Comparison of ENCODE assay signal across 7 mouse cellular contexts in genomic region chr14:21985426-21985931, GRCm38 (mm10). TPM values are rescaled to one million over a fixed set of nuclear protein-coding genes. Genes with fewer than 3 reads are reported as not detected.
DNase-seq lines count a peak whose midpoint lies in the region; ATAC-seq and TF ChIP-seq lines count a peak whose summit lies in the region.

No protein-coding gene starts in this region.

- 0 out of 2 replicates have a peak overlapping the region, but pooled peaks have one; percentile 4 for H3K9ac ChIP-seq in ES-E14 (ENCODE audit: insufficient read depth, low read depth, low read length, poor library complexity, severe bottlenecking)
- peak overlapping the region; percentile 86 for H3K9ac ChIP-seq in forebrain, embryonic 11.5 days (ENCODE audit: low read length)
- H3K9ac ChIP-seq in hindbrain, embryonic 16.5 days (ENCODE audit: low read depth, low read length): peak overlapping the region; percentile 83
- no peak overlapping the region for H3K9ac ChIP-seq in liver, embryonic 14.5 days (replicated peaks)
- H3K9ac ChIP-seq in stomach, embryonic 14.5 days (replicated peaks; ENCODE audit: low read depth, low read length): peak overlapping the region; percentile 99

- peaks cover 93% of the 10 kb centered on the region for H3K27me3 ChIP-seq in E14TG2a.4 (ENCODE audit: insufficient read depth, low read length)
- H3K27me3 ChIP-seq in forebrain, embryonic 11.5 days (ENCODE audit: control insufficient read depth, insufficient read depth, low read length): peaks cover 39% of the 10 kb centered on the region
- peaks cover 3% of the 10 kb centered on the region; the same call in 1 of the 2 replicates for H3K27me3 ChIP-seq in hindbrain, embryonic 16.5 days (replicated peaks; ENCODE audit: control insufficient read depth, insufficient read depth, low read length)
- peaks cover 90% of the 10 kb centered on the region for H3K27me3 ChIP-seq in liver, embryonic 14.5 days (ENCODE audit: control insufficient read depth, insufficient read depth, low read length)
- no peaks in the 10 kb centered on the region for H3K27me3 ChIP-seq in stomach, embryonic 14.5 days (ENCODE audit: control insufficient read depth, insufficient read depth, low read length)

- ATAC-seq in forebrain, embryonic 11.5 days (replicated peaks; ENCODE audit: low FRiP score): no peak
- ATAC-seq in hindbrain, embryonic 16.5 days: no peak
- ATAC-seq in liver, embryonic 14.5 days (ENCODE audit: insufficient read depth): no peak
- ATAC-seq in stomach, embryonic 14.5 days (ENCODE audit: insufficient number of reproducible peaks, insufficient read depth, low FRiP score, low read depth): no peak

- in situ Hi-C loops in ES-E14 (cut with MboI; ENCODE audit: low sequenced_read_pairs in 2 of 2, unreplicated experiment in 2 of 2): loop anchor here (25.0 kb wide), 2 partner anchors 827 to 1427 kb away; no protein-coding TSS in a partner anchor

- H3K4me3 ChIP-seq in E14TG2a.4 (replicated peaks; ENCODE audit: low read length) (peak overlapping the region; percentile 69), ES-E14 (ENCODE audit: insufficient read depth in 1 of 2, low read depth in 1 of 2, low read length in 2 of 2, poor library complexity in 1 of 2, severe bottlenecking in 1 of 2) (peak overlapping the region; percentile 16 to 42)
- peak overlapping the region; percentile 76 for H3K4me3 ChIP-seq in forebrain, embryonic 11.5 days (ENCODE audit: low read depth, low read length)
- H3K4me3 ChIP-seq in hindbrain, embryonic 16.5 days (ENCODE audit: low read length): peak overlapping the region; percentile 75
- peak overlapping the region; percentile 23 to 50; a peak in 3 of 4 replicates for H3K4me3 ChIP-seq in liver, embryonic 14.5 days (ENCODE audit: insufficient read depth in 1 of 2, low read depth in 2 of 2, low read length in 2 of 2)
- H3K4me3 ChIP-seq in stomach, embryonic 14.5 days (ENCODE audit: low read depth, low read length): peak overlapping the region; percentile 97

- under 1% methylated on average over 37 of the region's 37 CpGs for WGBS in forebrain, embryonic 11.5 days
- WGBS in hindbrain, embryonic 16.5 days: under 1% methylated on average over 29 of the region's 37 CpGs
- WGBS in liver, embryonic 14.5 days (ENCODE audit: insufficient replicate concordance): 2% methylated on average over 37 of the region's 37 CpGs
- 3% methylated on average over 37 of the region's 37 CpGs for WGBS in stomach, embryonic 14.5 days

- DNase-seq in ES-E14 (ENCODE audit: low read depth, low spot score): no peak
- DNase-seq in forebrain, embryonic 11.5 days (ENCODE audit: low spot score): peak; percentile 78
- no peak for DNase-seq in liver, embryonic 14.5 days (ENCODE audit: low read depth in 3 of 3, low spot score in 3 of 3)
- DNase-seq in layer of hippocampus, adult 8-10 months (ENCODE audit: low spot score in 2 of 2): no peak

- peak overlapping the region; percentile 93 for H3K4me2 ChIP-seq in forebrain, embryonic 11.5 days (ENCODE audit: low read depth, low read length, severe bottlenecking)
- H3K4me2 ChIP-seq in hindbrain, embryonic 16.5 days (ENCODE audit: low read length): peak overlapping the region; percentile 84
- peak overlapping the region; percentile 52 for H3K4me2 ChIP-seq in liver, embryonic 14.5 days (ENCODE audit: low read depth)
- H3K4me2 ChIP-seq in stomach, embryonic 14.5 days (replicated peaks; ENCODE audit: low read depth, low read length): peak overlapping the region; percentile 91

- H3K36me3 ChIP-seq in E14TG2a.4 (ENCODE audit: insufficient read depth, low read length): no peaks in the 10 kb centered on the region
- H3K36me3 ChIP-seq in ES-E14 (ENCODE audit: control insufficient read depth, insufficient read depth, low read length, poor library complexity, severe bottlenecking): no peaks in the 10 kb centered on the region
- H3K36me3 ChIP-seq in forebrain, embryonic 11.5 days (ENCODE audit: control insufficient read depth, insufficient read depth, low read length): no peaks in the 10 kb centered on the region; the same call in 1 of the 2 replicates
- H3K36me3 ChIP-seq in hindbrain, embryonic 16.5 days (ENCODE audit: control insufficient read depth, insufficient read depth, low read length): no peaks in the 10 kb centered on the region
- no peaks in the 10 kb centered on the region for H3K36me3 ChIP-seq in liver, embryonic 14.5 days (replicated peaks; ENCODE audit: control insufficient read depth, insufficient read depth, low read depth)
- peaks cover 20% of the 10 kb centered on the region for H3K36me3 ChIP-seq in stomach, embryonic 14.5 days (ENCODE audit: control insufficient read depth, insufficient read depth, low read length)

- no peak overlapping the region for H3K27ac ChIP-seq in ES-E14 (ENCODE audit: insufficient read depth, low read depth, low read length, poor library complexity, severe bottlenecking)
- 0 out of 2 replicates have a peak overlapping the region, but pooled peaks have one; percentile 4 for H3K27ac ChIP-seq in forebrain, embryonic 11.5 days (ENCODE audit: low read depth, low read length)
- peak overlapping the region; percentile 92 for H3K27ac ChIP-seq in hindbrain, embryonic 16.5 days (ENCODE audit: low read depth, low read length)
- no peak overlapping the region for H3K27ac ChIP-seq in liver, embryonic 14.5 days
- peak overlapping the region; percentile 100 for H3K27ac ChIP-seq in stomach, embryonic 14.5 days (ENCODE audit: low read length)

- H3K9me3 ChIP-seq in E14TG2a.4 (ENCODE audit: low read length): no peaks in the 10 kb centered on the region
- H3K9me3 ChIP-seq in ES-E14 (ENCODE audit: control insufficient read depth, insufficient read depth, low read depth, low read length): no peaks in the 10 kb centered on the region
- no peaks in the 10 kb centered on the region for H3K9me3 ChIP-seq in forebrain, embryonic 11.5 days (ENCODE audit: control insufficient read depth, low read length)
- no peaks in the 10 kb centered on the region for H3K9me3 ChIP-seq in hindbrain, embryonic 16.5 days (ENCODE audit: control insufficient read depth, low read length)
- H3K9me3 ChIP-seq in liver, embryonic 14.5 days (ENCODE audit: control insufficient read depth, low read length): no peaks in the 10 kb centered on the region
- no peaks in the 10 kb centered on the region for H3K9me3 ChIP-seq in stomach, embryonic 14.5 days (ENCODE audit: control insufficient read depth, low read depth, low read length)

- peaks cover 55% of the 10 kb centered on the region for H3K4me1 ChIP-seq in E14TG2a.4 (replicated peaks; ENCODE audit: low read depth, low read length)
- H3K4me1 ChIP-seq in ES-E14 (ENCODE audit: control insufficient read depth in 2 of 2, insufficient read depth in 2 of 2, low read length in 2 of 2, poor library complexity in 1 of 2): peaks cover 0 to 17% of the 10 kb centered on the region in 2 experiments; a peak in 2 of 4 replicates
- H3K4me1 ChIP-seq in forebrain, embryonic 11.5 days (replicated peaks; ENCODE audit: control insufficient read depth, insufficient read depth, low read length): peaks cover 35% of the 10 kb centered on the region
- H3K4me1 ChIP-seq in hindbrain, embryonic 16.5 days (ENCODE audit: control insufficient read depth, insufficient read depth, low read depth, low read length): peaks cover 40% of the 10 kb centered on the region
- no peaks in the 10 kb centered on the region for H3K4me1 ChIP-seq in liver, embryonic 14.5 days (replicated peaks; ENCODE audit: control insufficient read depth in 2 of 2, insufficient read depth in 2 of 2, low read length in 1 of 2)
- H3K4me1 ChIP-seq in stomach, embryonic 14.5 days (ENCODE audit: control insufficient read depth, insufficient read depth, low read length): peaks cover 12% of the 10 kb centered on the region; the same call in 1 of the 2 replicates

- no peak for TF ChIP-seq EP300 in liver, embryonic 14.5 days (IDR thresholded peaks at IDR 0.05; ENCODE audit: low read depth)

- TF ChIP-seq CTCF in E14TG2a.4 (conservative IDR thresholded peaks at IDR 0.05; ENCODE audit: low read length): no peak
- no peak for TF ChIP-seq CTCF in liver, embryonic 14.5 days (IDR thresholded peaks at IDR 0.05; ENCODE audit: low read depth)

TF ChIP-seq in ES-E14, 5 proteins besides CTCF, POLR2A, EP300 and RAD21:
- TF ChIP-seq MAFK (IDR thresholded peaks at IDR 0.05; ENCODE audit: insufficient read depth, low read depth, low read length) (no peak), ZNF384 (IDR thresholded peaks at IDR 0.05; ENCODE audit: low read depth, low read length) (no peak), CHD2 (IDR thresholded peaks at IDR 0.05; ENCODE audit: low read depth, low read length) (no peak), ZC3H11A (IDR thresholded peaks at IDR 0.05; ENCODE audit: borderline replicate concordance, low read depth, low read length) (no peak), HCFC1 (IDR thresholded peaks at IDR 0.05; ENCODE audit: borderline replicate concordance, insufficient read depth, low read length) (no peak)

RNA-seq across cellular contexts. Expression of gene Zfp503, which starts 3.9 kb away (rescaled TPM):
- total RNA-seq in ES-E14 (2012; rRNA removed): 0.21 and 1.2 TPM in 2 replicates
- polyA plus RNA-seq in forebrain, embryonic 11.5 days (2014; fragmentation: Nextera tagmentation; extraction: Ambion mirVana): 6.6 and 6.7 TPM in 2 replicates
- 8.0 and 9.9 TPM in 2 replicates for polyA plus RNA-seq in hindbrain, embryonic 16.5 days (2015; fragmentation: Nextera tagmentation; extraction: Ambion mirVana)
- 0.77 and 0.90 TPM in 2 replicates for polyA plus RNA-seq in liver, embryonic 14.5 days (2012; rRNA removed)
- 0.24 and 0.43 TPM in 2 replicates for polyA plus RNA-seq in liver, embryonic 14.5 days (2014; fragmentation: Nextera tagmentation; extraction: Ambion mirVana)
- 15.2 and 17.0 TPM in 2 replicates for polyA plus RNA-seq in stomach, embryonic 14.5 days (2014; fragmentation: Nextera tagmentation; extraction: Ambion mirVana)
- total RNA-seq in layer of hippocampus, adult 8-10 months (2022): 1 to 10 TPM; 2.5 to 3.4 (median 3.1) TPM

RNA-seq across cellular contexts. Expression of gene Lrmda, which starts 34.0 kb away (rescaled TPM):
- total RNA-seq in ES-E14 (2012; rRNA removed): 0.22 TPM in 1 of 2 replicates, not detected in the other
- polyA plus RNA-seq in forebrain, embryonic 11.5 days (2014; fragmentation: Nextera tagmentation; extraction: Ambion mirVana): not detected in 2 replicates
- 0.30 and 0.80 TPM in 2 replicates for polyA plus RNA-seq in hindbrain, embryonic 16.5 days (2015; fragmentation: Nextera tagmentation; extraction: Ambion mirVana)
- polyA plus RNA-seq in liver, embryonic 14.5 days (2012; rRNA removed): 0.05 and 0.18 TPM in 2 replicates
- 0.22 and 0.76 TPM in 2 replicates for polyA plus RNA-seq in liver, embryonic 14.5 days (2014; fragmentation: Nextera tagmentation; extraction: Ambion mirVana)
- 0.46 and 1.1 TPM in 2 replicates for polyA plus RNA-seq in stomach, embryonic 14.5 days (2014; fragmentation: Nextera tagmentation; extraction: Ambion mirVana)
- 1 to 10 TPM in 3 of 4 experiments, under 1 TPM in 1; 0.59 to 4.9 (median 1.8) TPM for total RNA-seq in layer of hippocampus, adult 8-10 months (2022)

Comparison
In these comparisons a context has a peak if more than half of its experiments do, and no peak if none do; other contexts are left out.
1. H3K4me3 ChIP-seq: peak in every context shown above with its lines; median percentile 97 in stomach, embryonic 14.5 days; 76 in forebrain, embryonic 11.5 days; 75 in hindbrain, embryonic 16.5 days; 69 in E14TG2a.4; 36 in liver, embryonic 14.5 days; 29 in ES-E14.
2. H3K27ac ChIP-seq: peak in forebrain, embryonic 11.5 days (single experiment), hindbrain, embryonic 16.5 days (single experiment) and stomach, embryonic 14.5 days (single experiment); none in ES-E14 (single experiment) and liver, embryonic 14.5 days (single experiment).
3. Peak in every context shown above with its lines, with median percentiles within 50 percentile points of each other: H3K4me2 ChIP-seq.